Comparison of ENCODE assay signal across 17 mouse cellular contexts in genomic region chr8:70183194-70183593, GRCm38 (mm10). TPM values are rescaled to one million over a fixed set of nuclear protein-coding genes. Genes with fewer than 3 reads are reported as not detected.
"Had no signal": no experiment of that assay in that cellular context is flagged by ENCODE, and none has a peak within 500 bp of the region (broad histone marks: within the 10 kb centered on the region; RNA-seq: fewer than 3 reads in every experiment).

No protein-coding gene starts in this region.

- DNase-seq: kidney, adult 11 months; kidney, adult 9 months; kidney, postnatal 25 days; layer of hippocampus, adult 9-11 months; lung, adult 2 months; lung, postnatal 14 days; lung, postnatal 4 days; midbrain, embryonic 14.5 days; right cerebral cortex, adult 18-20 months; right cerebral cortex, postnatal 14 days; right cerebral cortex, postnatal 4 days; thymus, adult 2 months; thymus, postnatal 14 days; thymus, postnatal 4 days had no signal

RNA-seq across cellular contexts. Expression of gene Mef2b, which starts 43.7 kb away (rescaled TPM):
- total RNA-seq: layer of hippocampus, postnatal 25 days; left cerebral cortex, adult 18-20 months; megakaryocyte progenitor cell, adult 5-6 weeks had no signal
